Mouse (Mus musculus) olfactory bulb, adult 2 months (tissue): ENCODE data around the gene Fbxl17.

Experiments
- CTCF ChIP-seq: fragments of 200-500 bp; IDR thresholded peaks from 2 replicates; pipeline ENCODE4 v1.5.1; 2012; ENCODE audit warnings: low read depth, mild to moderate bottlenecking, low read length, moderate library complexity; ENCODE audit not compliant: insufficient read depth
- POLR2A ChIP-seq: fragments of 200-500 bp; IDR thresholded peaks from 2 replicates; pipeline ENCODE4 v1.6.1; 2012; ENCODE audit warnings: mild to moderate bottlenecking, low read depth, low read length, moderate library complexity; ENCODE audit not compliant: insufficient read depth

DNA sequence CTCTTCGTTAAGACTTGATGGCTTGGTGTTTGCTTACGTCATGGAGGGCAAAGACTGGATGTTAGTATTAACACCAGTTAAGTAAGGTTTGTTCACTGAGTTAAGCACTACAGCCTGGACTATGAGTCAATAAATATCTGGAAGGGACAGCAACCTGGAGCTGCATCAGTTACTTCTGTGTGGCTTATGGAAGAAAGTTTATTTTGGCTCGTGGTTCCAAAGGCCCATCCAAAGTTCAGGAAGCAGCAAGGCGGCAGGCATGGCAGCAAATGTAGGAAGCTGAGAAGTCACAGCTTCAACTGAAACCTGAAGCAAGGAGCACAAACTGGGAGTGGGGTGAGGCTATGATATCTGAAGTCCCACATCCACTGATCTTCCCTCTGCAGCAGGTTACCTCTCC is 108.3 kb downstream of the Fbxl17 start:
- TF ChIP-seq CTCF (no peak), POLR2A (no peak)
